Mouse (Mus musculus): ENCODE results near the gene Tnip1. TPM values are rescaled to one million over a fixed set of nuclear protein-coding genes. Genes with fewer than 3 reads are reported as not detected.
A peak's percentile ranks its signal among the peaks of the same experiment; 100 is the strongest.
"Not testable (repeated sequence)": the region's sequence is repeated elsewhere in the genome, so short reads cannot be mapped to it uniquely, and the experiment has no call there.

The Tnip1 gene
- polyA plus RNA-seq, 1 experiment from 2014 or later, result 9.9 TPM

DNA sequence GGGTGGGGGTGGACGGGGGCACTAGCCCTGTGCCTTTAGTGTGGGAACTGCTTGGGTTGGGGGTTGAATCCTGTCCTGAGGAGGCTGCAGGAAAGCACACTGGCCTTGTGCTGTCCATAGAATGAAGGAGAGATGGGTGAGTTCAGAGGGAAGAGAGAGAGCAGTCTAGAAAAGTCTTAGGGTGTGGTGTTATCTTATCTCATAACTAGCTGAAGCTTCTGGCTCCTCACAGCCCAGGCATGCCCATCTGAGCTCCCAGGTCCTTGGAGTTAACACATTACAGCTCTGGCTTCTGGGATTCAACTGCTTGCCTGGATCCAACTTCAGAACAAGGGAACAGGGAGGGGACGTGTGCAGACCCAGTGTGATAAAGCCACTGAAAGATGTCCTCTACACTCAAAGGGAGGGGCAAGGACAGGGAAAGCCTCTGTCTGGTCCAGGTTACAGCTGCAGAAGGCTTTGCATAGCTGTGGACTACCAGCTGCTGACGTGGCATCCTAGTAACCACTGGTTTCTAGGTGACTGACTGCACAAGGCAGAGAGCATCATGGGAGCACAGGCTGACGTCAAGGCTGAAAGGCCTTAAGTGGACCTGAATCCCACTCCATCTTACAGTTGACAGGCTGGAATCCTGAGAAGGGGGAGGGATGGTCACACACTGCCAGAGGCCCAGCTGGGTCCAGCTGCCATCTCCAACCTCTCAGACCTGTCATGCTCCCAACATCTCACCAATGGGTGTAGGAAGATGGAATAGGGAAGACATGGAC lies 58.6 kb downstream of the Tnip1 start:
- Histone ChIP-seq H3K4me2 (no peak overlapping the region), H3K36me3 (ENCODE audit: control insufficient read depth, insufficient read depth, low read length) (0 out of 2 replicates have a peak, but pooled peaks cover 2% of the 10 kb centered on the region), H3K4me1 (ENCODE audit: control insufficient read depth, insufficient read depth, low read length) (peaks cover 5% of the 10 kb centered on the region; the same call in 1 of the 2 replicates), H3K27ac (ENCODE audit: low read depth, low read length) (no peak overlapping the region), H3K9me3 (ENCODE audit: control insufficient read depth, low read length) (no peaks in the 10 kb centered on the region), H3K4me3 (ENCODE audit: low read depth, low read length) (no peak overlapping the region), H3K9ac (ENCODE audit: low read length) (no peak overlapping the region), H3K27me3 (ENCODE audit: control insufficient read depth, insufficient read depth, low read length) (no peaks in the 10 kb centered on the region; the same call in 1 of the 2 replicates)
- DNase-seq (ENCODE audit: low spot score, missing footprints) (peak; percentile 71), ATAC-seq (ENCODE audit: low FRiP score) (no peak)
- WGBS, result 71% methylated on average over 4 of the region's 4 CpGs

DNA sequence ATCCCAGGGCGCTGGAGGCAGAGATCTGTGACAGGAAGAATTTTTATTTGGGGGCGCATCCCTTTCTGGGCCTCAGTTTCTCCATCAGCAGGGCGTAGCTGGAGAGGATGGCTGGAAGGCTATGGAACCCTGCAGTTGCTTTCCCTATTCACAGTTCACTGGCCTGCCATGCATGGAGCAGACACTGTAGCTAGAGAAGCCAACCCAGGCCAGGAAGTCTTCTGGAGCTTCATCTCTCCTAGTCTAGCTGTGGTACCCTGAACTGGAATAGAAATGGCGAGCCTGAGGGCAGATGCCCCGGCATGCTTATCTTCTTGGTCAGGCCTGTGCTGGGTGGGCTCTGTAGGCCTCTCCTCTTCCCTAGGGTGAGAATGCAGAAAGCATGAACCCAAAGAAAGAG lies 59.4 kb downstream of the Tnip1 start:
- no peaks in the 10 kb centered on the region for H3K36me3 ChIP-seq (ENCODE audit: control insufficient read depth, insufficient read depth, low read length)
- no peak overlapping the region for H3K27ac ChIP-seq (ENCODE audit: low read depth, low read length)
- H3K27me3 ChIP-seq (ENCODE audit: control insufficient read depth, insufficient read depth, low read length), result no peaks in the 10 kb centered on the region; the same call in 1 of the 2 replicates
- DNase-seq (ENCODE audit: low spot score, missing footprints) (peak; percentile 75), ATAC-seq (ENCODE audit: low FRiP score) (no peak)
- no peaks in the 10 kb centered on the region for H3K9me3 ChIP-seq (ENCODE audit: control insufficient read depth, low read length)
- 78% methylated on average over 5 of the region's 5 CpGs for WGBS
- peak overlapping the region; percentile 58 for H3K9ac ChIP-seq (ENCODE audit: low read length)
- H3K4me3 ChIP-seq (ENCODE audit: low read depth, low read length), result peak overlapping the region; percentile 37
- H3K4me1 ChIP-seq (ENCODE audit: control insufficient read depth, insufficient read depth, low read length), result peaks cover 5% of the 10 kb centered on the region; the same call in 1 of the 2 replicates
- peak overlapping the region; percentile 81 for H3K4me2 ChIP-seq

DNA sequence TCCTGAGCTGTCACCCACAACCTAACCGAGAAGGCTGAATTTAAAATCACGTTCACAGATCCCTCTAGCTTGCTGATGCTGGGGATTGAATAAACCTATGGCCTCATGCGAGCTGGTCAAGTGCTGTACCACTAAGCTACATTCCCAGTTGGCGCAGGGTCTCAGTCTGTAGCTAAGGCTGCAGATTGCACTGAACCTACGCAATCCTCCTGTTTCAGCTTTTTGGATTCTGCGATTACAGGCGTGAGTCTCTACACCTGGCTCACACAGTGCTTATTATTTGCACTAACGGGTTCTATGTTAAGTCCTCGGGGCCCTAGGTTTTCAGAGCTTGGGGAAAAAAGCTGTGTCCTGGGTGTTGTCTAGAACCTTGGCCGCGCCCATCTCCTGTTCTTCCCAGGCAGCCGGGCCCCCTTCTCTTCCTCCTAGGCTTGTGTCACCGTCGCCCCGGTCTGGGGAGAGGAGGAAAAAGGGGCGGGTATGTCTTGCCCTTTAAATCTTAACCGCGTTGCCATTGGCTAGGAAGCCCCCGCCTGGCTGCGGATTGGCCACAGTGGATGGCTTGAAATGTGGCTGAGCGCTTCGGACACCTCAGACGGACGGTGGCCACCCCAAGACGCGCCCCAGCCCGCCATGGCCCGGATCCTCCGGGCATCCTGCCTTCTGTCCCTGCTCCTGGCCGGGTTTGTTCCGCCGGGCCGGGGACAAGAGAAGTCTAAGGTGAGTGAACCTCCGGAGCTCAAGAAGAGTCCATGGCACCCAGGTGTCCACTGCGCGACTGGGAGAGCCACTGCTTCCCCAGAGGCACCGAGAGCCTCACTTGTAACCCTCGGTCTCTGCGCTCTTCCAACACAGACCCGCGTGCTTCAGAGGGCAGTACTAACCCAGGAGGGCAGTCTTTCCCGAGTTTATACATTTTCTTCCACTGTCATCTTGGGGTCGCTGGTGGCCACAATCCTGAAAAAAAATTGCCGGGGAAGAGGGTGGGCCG lies 60.1 kb downstream of the Tnip1 start, which contains the start of gene Gpx3:
TSS of gene Gpx3 (plus strand) at position 121 of the 991 bp plus-strand sequence.
- H3K36me3 ChIP-seq (ENCODE audit: control insufficient read depth, insufficient read depth, low read length), result no peaks in the 10 kb centered on the region
- WGBS, result 18% methylated on average over 42 of the region's 45 CpGs
- H3K9ac ChIP-seq (ENCODE audit: low read length), result peak within 1 kb of the TSS; percentile 58
- H3K27me3 ChIP-seq (ENCODE audit: control insufficient read depth, insufficient read depth, low read length), result no peaks in the 10 kb centered on the region; the same call in 1 of the 2 replicates
- peak within 1 kb of the TSS; percentile 81 for H3K4me2 ChIP-seq
- peak within 1 kb of the TSS; percentile 37 for H3K4me3 ChIP-seq (ENCODE audit: low read depth, low read length)
- H3K4me1 ChIP-seq (ENCODE audit: control insufficient read depth, insufficient read depth, low read length), result peaks cover 6% of the 10 kb centered on the region; the same call in 1 of the 2 replicates
- peak; percentile 92 for ATAC-seq (ENCODE audit: low FRiP score)
- DNase-seq (ENCODE audit: low spot score, missing footprints), result peak; percentile 94
- no peaks in the 10 kb centered on the region for H3K9me3 ChIP-seq (ENCODE audit: control insufficient read depth, low read length)
- no peak within 1 kb of the TSS for H3K27ac ChIP-seq (ENCODE audit: low read depth, low read length)

DNA sequence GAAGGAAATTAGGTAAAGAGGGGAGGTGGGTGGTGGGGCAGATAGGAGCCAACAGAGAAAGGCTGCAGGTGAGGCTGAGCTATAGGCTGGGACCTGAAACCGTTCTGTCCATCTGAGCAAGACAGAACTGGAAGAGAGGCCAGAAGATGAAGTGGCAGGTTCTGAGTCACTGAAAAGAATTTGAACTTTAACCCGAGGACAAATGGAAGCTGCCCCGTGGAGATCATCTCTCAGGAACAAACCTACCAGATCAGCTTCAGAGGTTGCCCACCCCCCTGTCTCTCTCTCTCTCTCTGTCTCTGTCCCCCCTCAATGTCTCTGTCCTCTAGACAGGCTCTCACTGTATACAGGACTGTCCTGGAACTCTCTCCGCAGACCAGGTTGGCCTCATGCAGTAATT lies 63.1 kb downstream of the Tnip1 start:
- Histone ChIP-seq H3K27me3 (ENCODE audit: control insufficient read depth, insufficient read depth, low read length) (no peaks in the 10 kb centered on the region; the same call in 1 of the 2 replicates), H3K4me2 (no peak overlapping the region), H3K27ac (ENCODE audit: low read depth, low read length) (no peak overlapping the region), H3K36me3 (ENCODE audit: control insufficient read depth, insufficient read depth, low read length) (no peaks in the 10 kb centered on the region), H3K9me3 (ENCODE audit: control insufficient read depth, low read length) (no peaks in the 10 kb centered on the region), H3K4me3 (ENCODE audit: low read depth, low read length) (no peak overlapping the region), H3K4me1 (ENCODE audit: control insufficient read depth, insufficient read depth, low read length) (peaks cover 7% of the 10 kb centered on the region; the same call in 1 of the 2 replicates), H3K9ac (ENCODE audit: low read length) (no peak overlapping the region)
- ATAC-seq (ENCODE audit: low FRiP score) (no peak), DNase-seq (ENCODE audit: low spot score, missing footprints) (no peak)
- 71% methylated on average over 4 of the region's 4 CpGs for WGBS

DNA sequence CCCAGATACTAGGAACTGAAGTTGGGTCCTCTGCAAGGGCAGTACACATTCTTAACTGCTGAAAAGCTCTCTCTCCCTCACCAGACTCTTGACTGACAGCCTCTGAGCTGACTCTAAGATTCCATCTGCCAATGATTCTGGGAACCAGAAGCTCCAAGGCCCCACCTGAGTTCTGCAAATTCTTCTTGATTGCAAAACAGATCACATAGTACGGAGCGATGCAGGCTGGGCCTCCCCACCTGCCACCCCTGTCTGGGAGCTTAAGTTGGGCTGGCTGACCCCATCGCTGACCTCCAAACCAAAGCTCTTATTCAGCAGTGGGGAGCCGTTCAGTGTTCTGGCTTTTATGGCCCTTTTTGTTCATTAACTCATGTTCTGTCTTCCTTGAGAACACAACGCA lies 65.2 kb downstream of the Tnip1 start:
- no peak overlapping the region for H3K27ac ChIP-seq (ENCODE audit: low read depth, low read length)
- ATAC-seq (ENCODE audit: low FRiP score) (no peak), DNase-seq (ENCODE audit: low spot score, missing footprints) (peak; percentile 75)
- 42% methylated on average over 5 of the region's 5 CpGs for WGBS
- no peak overlapping the region for H3K4me2 ChIP-seq
- no peaks in the 10 kb centered on the region for H3K36me3 ChIP-seq (ENCODE audit: control insufficient read depth, insufficient read depth, low read length)
- no peak overlapping the region for H3K4me3 ChIP-seq (ENCODE audit: low read depth, low read length)
- H3K9me3 ChIP-seq (ENCODE audit: control insufficient read depth, low read length), result no peaks in the 10 kb centered on the region
- no peak overlapping the region for H3K9ac ChIP-seq (ENCODE audit: low read length)
- H3K4me1 ChIP-seq (ENCODE audit: control insufficient read depth, insufficient read depth, low read length), result 0 out of 2 replicates have a peak, but pooled peaks cover 2% of the 10 kb centered on the region
- H3K27me3 ChIP-seq (ENCODE audit: control insufficient read depth, insufficient read depth, low read length), result no peaks in the 10 kb centered on the region

DNA sequence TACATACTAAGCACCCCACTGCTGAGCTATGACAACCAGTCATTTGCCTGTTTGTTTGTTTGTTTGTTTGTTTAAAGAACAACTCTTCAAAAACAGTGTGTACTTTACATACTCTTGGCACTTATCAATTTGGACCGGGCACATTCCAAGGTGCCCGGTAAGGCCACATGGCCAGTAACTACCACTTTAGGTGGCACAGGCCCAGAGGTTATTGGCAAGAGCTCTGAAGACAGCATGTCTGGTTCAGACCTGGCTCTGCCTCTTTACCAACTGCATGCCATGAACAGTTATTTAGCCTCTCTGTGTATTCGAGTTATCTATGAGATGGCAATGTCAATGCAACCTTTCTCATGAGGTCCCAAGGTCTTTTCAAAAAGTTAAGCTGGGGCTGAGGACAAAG lies 66.1 kb downstream of the Tnip1 start:
- H3K9me3 ChIP-seq (ENCODE audit: control insufficient read depth, low read length); H3K36me3 ChIP-seq (ENCODE audit: control insufficient read depth, insufficient read depth, low read length); H3K27me3 ChIP-seq (ENCODE audit: control insufficient read depth, insufficient read depth, low read length); H3K27ac ChIP-seq (ENCODE audit: low read depth, low read length); DNase-seq (ENCODE audit: low spot score, missing footprints); H3K4me1 ChIP-seq (ENCODE audit: control insufficient read depth, insufficient read depth, low read length); H3K4me3 ChIP-seq (ENCODE audit: low read depth, low read length); H3K9ac ChIP-seq (ENCODE audit: low read length); H3K4me2 ChIP-seq; ATAC-seq (ENCODE audit: low FRiP score): not testable (repeated sequence)
- 89% methylated on average over 3 of the region's 3 CpGs for WGBS

DNA sequence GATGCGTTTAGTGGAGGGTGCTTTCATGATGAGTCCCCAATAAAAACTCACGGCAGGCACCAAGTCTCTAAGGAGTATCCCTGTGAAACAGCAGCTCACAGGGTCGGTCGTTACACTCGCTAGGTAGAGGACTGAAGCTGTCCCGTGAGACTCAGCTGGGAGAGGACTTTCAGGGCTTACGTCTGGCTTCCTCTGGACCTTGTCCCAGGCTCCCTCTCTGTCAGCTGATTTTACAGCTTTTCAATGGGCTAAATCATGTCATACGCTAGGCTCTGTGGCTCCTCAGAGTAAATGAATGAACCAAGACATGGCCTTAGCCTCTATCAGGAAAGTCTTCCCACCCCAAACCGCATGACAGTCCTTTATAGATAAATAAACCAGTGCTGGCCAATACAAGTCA lies 68.1 kb downstream of the Tnip1 start:
- Histone ChIP-seq H3K9ac (ENCODE audit: low read length) (no peak overlapping the region), H3K27me3 (ENCODE audit: control insufficient read depth, insufficient read depth, low read length) (no peaks in the 10 kb centered on the region), H3K4me3 (ENCODE audit: low read depth, low read length) (no peak overlapping the region), H3K27ac (ENCODE audit: low read depth, low read length) (no peak overlapping the region), H3K9me3 (ENCODE audit: control insufficient read depth, low read length) (no peaks in the 10 kb centered on the region), H3K36me3 (ENCODE audit: control insufficient read depth, insufficient read depth, low read length) (no peaks in the 10 kb centered on the region), H3K4me2 (no peak overlapping the region), H3K4me1 (ENCODE audit: control insufficient read depth, insufficient read depth, low read length) (0 out of 2 replicates have a peak, but pooled peaks cover 2% of the 10 kb centered on the region)
- ATAC-seq (ENCODE audit: low FRiP score) (no peak), DNase-seq (ENCODE audit: low spot score, missing footprints) (no peak)
- 76% methylated on average over 9 of the region's 9 CpGs for WGBS

DNA sequence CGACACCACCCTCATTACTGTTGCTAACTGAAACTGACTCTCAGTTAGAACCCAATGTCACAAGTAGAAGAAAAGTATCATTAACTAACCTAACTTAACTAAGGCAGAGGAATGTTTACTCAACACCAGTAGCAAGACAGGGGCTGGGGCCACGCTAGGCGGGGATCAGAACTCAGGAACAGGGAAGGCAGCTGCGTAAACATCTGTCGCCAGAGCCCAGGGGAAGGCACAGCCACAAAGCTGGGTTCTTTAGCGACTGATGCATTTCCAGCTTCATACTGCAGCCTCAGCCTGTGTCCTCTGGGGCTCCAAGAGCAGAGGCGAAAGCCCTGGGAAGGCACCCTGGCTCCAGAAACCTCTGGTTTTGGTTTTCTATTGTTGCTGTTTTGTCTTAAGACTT lies 70.6 kb downstream of the Tnip1 start:
- Histone ChIP-seq H3K4me1 (ENCODE audit: control insufficient read depth, insufficient read depth, low read length) (no peaks in the 10 kb centered on the region), H3K9ac (ENCODE audit: low read length) (no peak overlapping the region), H3K27me3 (ENCODE audit: control insufficient read depth, insufficient read depth, low read length) (no peaks in the 10 kb centered on the region), H3K4me2 (no peak overlapping the region), H3K27ac (ENCODE audit: low read depth, low read length) (no peak overlapping the region), H3K4me3 (ENCODE audit: low read depth, low read length) (no peak overlapping the region), H3K36me3 (ENCODE audit: control insufficient read depth, insufficient read depth, low read length) (no peaks in the 10 kb centered on the region), H3K9me3 (ENCODE audit: control insufficient read depth, low read length) (no peaks in the 10 kb centered on the region)
- ATAC-seq (ENCODE audit: low FRiP score) (no peak), DNase-seq (ENCODE audit: low spot score, missing footprints) (peak; percentile 74)
- WGBS, result 53% methylated on average over 7 of the region's 7 CpGs

All from midbrain, embryonic 11.5 days (tissue).